Mouse (Mus musculus) midbrain, postnatal 0 days (tissue): Measurements from ENCODE around the gene Nop16. TPM values are rescaled to one million over a fixed set of nuclear protein-coding genes. Genes with fewer than 3 reads are reported as not detected.
"Not testable (repeated sequence)": the region's sequence is repeated elsewhere in the genome, so short reads cannot be mapped to it uniquely, and the experiment has no call there.

ENCODE experiments used
- ATAC-seq: fragments of 200-750 bp; cut with Nextera tagmentation; 2 replicates; pipeline ENCODE4 v1.8.0; 2017; ENCODE audit warnings: moderate number of reproducible peaks, mild to moderate bottlenecking, moderate TSS enrichment, moderate library complexity; ENCODE audit not compliant: low FRiP score
- DNase-seq: peaks from one replicate; pipeline ENCODE4 v3.0.0-alpha.2; 2015; ENCODE audit warnings: low spot score
- H3K27ac ChIP-seq: fragments of 300-500 bp; sonication (generic); 2 replicates; pipeline ENCODE4 v1.5.1; 2014; ENCODE audit warnings: low read depth, mild to moderate bottlenecking, low read length, mixed read lengths
- H3K27me3 ChIP-seq: fragments of 300-500 bp; sonication (generic); 2 replicates; pipeline ENCODE4 v1.6.1; 2014; ENCODE audit warnings: low read length, control low read depth, mixed read lengths; ENCODE audit not compliant: insufficient read depth
- H3K36me3 ChIP-seq: fragments of 300-500 bp; sonication (generic); 2 replicates; pipeline ENCODE4 v1.6.1; 2014; ENCODE audit warnings: low read length, control low read depth, mixed read lengths; ENCODE audit not compliant: insufficient read depth
- H3K4me1 ChIP-seq: fragments of 300-500 bp; sonication (generic); 2 replicates; pipeline ENCODE4 v1.6.1; 2014; ENCODE audit warnings: mild to moderate bottlenecking, control low read depth, antibody characterized with exemption, low read length, mixed read lengths; ENCODE audit not compliant: insufficient read depth
- H3K4me2 ChIP-seq: fragments of 300-500 bp; sonication (generic); 2 replicates; pipeline ENCODE4 v1.6.1; 2014; ENCODE audit warnings: low read depth, mild to moderate bottlenecking, low read length, mixed read lengths; ENCODE audit not compliant: poor library complexity, severe bottlenecking
- H3K4me3 ChIP-seq: fragments of 300-500 bp; sonication (generic); 2 replicates; pipeline ENCODE4 v1.5.1; 2014; ENCODE audit warnings: low read depth, mild to moderate bottlenecking, low read length, moderate library complexity
- H3K9ac ChIP-seq: fragments of 300-500 bp; sonication (generic); replicated peaks from 2 replicates; pipeline ENCODE4 v1.6.1; 2014; ENCODE audit warnings: mild to moderate bottlenecking, low read length, moderate library complexity, mixed read lengths; ENCODE audit not compliant: poor library complexity, severe bottlenecking
- H3K9me3 ChIP-seq: fragments of 300-500 bp; sonication (generic); 2 replicates; pipeline ENCODE4 v1.6.1; 2016; ENCODE audit warnings: low read length, control low read depth
- CTCF ChIP-seq: IDR thresholded peaks from 2 replicates; pipeline ENCODE4 v1.5.1; 2016; ENCODE audit warnings: antibody characterized with exemption, mild to moderate bottlenecking
- WGBS: fragments of 180-500 bp; shearing (Covaris S2); extraction: QIAGEN DNeasy Blood & Tissue Kit; methylation state at CpG from one replicate; pipeline ENCODE4 v1.1.7; 2014; 5-methylcytosine and 5-hydroxymethylcytosine counted together
- polyA plus RNA-seq: library from polyadenylated mRNA; unstranded; fragments of >200 nt; fragmentation: Nextera tagmentation; extraction: Ambion mirVana; gene quantifications from 2 replicates; pipeline ENCODE4 v1.2.1, GENCODE M21; 2015
- total RNA-seq: library from RNA; depleted of rRNA; stranded (reverse); fragments of >200 nt; gene quantifications from 2 replicates; pipeline ENCODE4 v1.2.3, GENCODE M21; 2014

Nop16 gene
- total and polyA plus RNA-seq, 2 experiments from 2014 or later = 26.7 to 53.8 TPM

- peak; percentile 100 for TF ChIP-seq CTCF
- Histone ChIP-seq H3K4me3 (peak within 1 kb of the TSS; percentile 92), H3K9me3 (no peaks in the 10 kb centered on the region), H3K36me3 (no peaks in the 10 kb centered on the region), H3K4me2 (peak within 1 kb of the TSS; percentile 60), H3K9ac (peak within 1 kb of the TSS; percentile 89), H3K4me1 (peaks cover 9% of the 10 kb centered on the region; the same call in 1 of the 2 replicates), H3K27ac (peak within 1 kb of the TSS; percentile 88), H3K27me3 (no peaks in the 10 kb centered on the region)
- 12% methylated on average over 44 of the region's 44 CpGs for whole genome bisulfite sequencing
- ATAC-seq = peak; percentile 99
- DNase-seq = peak; percentile 97
Measured at GRCm38 (mm10) chr13:54621155-54621932, 31.5 kb upstream of the Nop16 start, which contains the start of gene Faf2. Gene Faf2, plus strand, starts transcription at chr13:54621784.

GRCm38 (mm10) chr13:54616998-54617397 is 27.1 kb upstream of the Nop16 start:
- TF ChIP-seq CTCF = peak; percentile 33; the same call in 1 of the 2 replicates
- H3K4me3 ChIP-seq = no peak overlapping the region
- whole genome bisulfite sequencing = 69% methylated on average over 6 of the region's 6 CpGs

GRCm38 (mm10) chr13:54616307-54616706 is 26.4 kb upstream of the Nop16 start:
- no peak for TF ChIP-seq CTCF
- no peaks in the 10 kb centered on the region for H3K27me3 ChIP-seq
- 86% methylated on average over 8 of the region's 8 CpGs for WGBS

More at GRCm38 (mm10) chr13:54616998-54617397, 27.1 kb upstream of the Nop16 start:
- H3K27ac ChIP-seq = no peak overlapping the region
- H3K4me1 ChIP-seq = no peaks in the 10 kb centered on the region
- H3K4me2 ChIP-seq = no peak overlapping the region
- no peaks in the 10 kb centered on the region for H3K36me3 ChIP-seq
- H3K9me3 ChIP-seq = no peaks in the 10 kb centered on the region
- DNase-seq = no peak
- no peaks in the 10 kb centered on the region for H3K27me3 ChIP-seq
- ATAC-seq = no peak
- H3K9ac ChIP-seq = no peak overlapping the region

GRCm38 (mm10) chr13:54613141-54613540 is 23.3 kb upstream of the Nop16 start:
- not testable (repeated sequence) for H3K9ac ChIP-seq, ATAC-seq, H3K36me3 ChIP-seq, H3K27me3 ChIP-seq, H3K4me2 ChIP-seq, H3K27ac ChIP-seq, H3K9me3 ChIP-seq, H3K4me3 ChIP-seq, DNase-seq
- peak; percentile 35 for TF ChIP-seq CTCF
- peaks cover 13% of the 10 kb centered on the region for H3K4me1 ChIP-seq
- 82% methylated on average over 8 of the region's 8 CpGs for WGBS

More at GRCm38 (mm10) chr13:54616307-54616706, 26.4 kb upstream of the Nop16 start:
- DNase-seq (no peak), ATAC-seq (no peak)
- no peak overlapping the region for H3K27ac ChIP-seq
- H3K4me1 ChIP-seq = no peaks in the 10 kb centered on the region
- H3K4me2 ChIP-seq = no peak overlapping the region
- no peaks in the 10 kb centered on the region for H3K9me3 ChIP-seq
- H3K4me3 ChIP-seq = no peak overlapping the region
- no peaks in the 10 kb centered on the region for H3K36me3 ChIP-seq
- H3K9ac ChIP-seq = no peak overlapping the region

- ATAC-seq (peak; percentile 77), DNase-seq (peak; percentile 86)
- peak within 1 kb of the TSS; percentile 76 for H3K4me3 ChIP-seq
- H3K27me3 ChIP-seq = no peaks in the 10 kb centered on the region
- under 1% methylated on average over 47 of the region's 66 CpGs for WGBS
- H3K9ac ChIP-seq = peak within 1 kb of the TSS; percentile 96
- peaks cover 15% of the 10 kb centered on the region for H3K4me1 ChIP-seq
- H3K27ac ChIP-seq = peak within 1 kb of the TSS; percentile 89
- H3K36me3 ChIP-seq = peaks cover 6% of the 10 kb centered on the region; the same call in 1 of the 2 replicates
- peak within 1 kb of the TSS; percentile 78 for H3K4me2 ChIP-seq
- H3K9me3 ChIP-seq = no peaks in the 10 kb centered on the region
- no peak for TF ChIP-seq CTCF
Measured at GRCm38 (mm10) chr13:54610972-54611754, 21.3 kb upstream of the Nop16 start, which contains the start of gene Cltb. Gene Cltb, minus strand, starts transcription at chr13:54611344.
